Mouse (Mus musculus) liver, embryonic 14.5 days (tissue): ENCODE data around the gene Ccnc. TPM values are rescaled to one million over a fixed set of nuclear protein-coding genes. Genes with fewer than 3 reads are reported as not detected.

ENCODE experiments used
- ATAC-seq: fragments of 200-750 bp; cut with Nextera tagmentation; 2 replicates; pipeline ENCODE4 v1.8.0; 2017; ENCODE audit warnings: moderate number of reproducible peaks, mild to moderate bottlenecking, moderate library complexity; ENCODE audit not compliant: insufficient read depth
- DNase-seq, 3 experiments: peaks; one replicate each; pipeline ENCODE4 v3.0.0-alpha.2; 2012 to 2013; ENCODE audit warnings: low read depth in 3 of 3, low spot score in 3 of 3
- H3K27ac ChIP-seq: fragments of 300-500 bp; sonication (generic); 2 replicates; pipeline ENCODE4 v1.5.1; 2014; ENCODE audit warnings: moderate library complexity, mild to moderate bottlenecking, control low read depth, inconsistent platforms
- H3K27me3 ChIP-seq: fragments of 300-500 bp; sonication (generic); 2 replicates; pipeline ENCODE4 v1.6.1; 2014; ENCODE audit warnings: mild to moderate bottlenecking, low read length, moderate library complexity; ENCODE audit not compliant: control insufficient read depth, insufficient read depth
- H3K36me3 ChIP-seq: fragments of 300-500 bp; sonication (generic); replicated peaks from 2 replicates; pipeline ENCODE4 v1.6.1; 2014; ENCODE audit warnings: low read depth; ENCODE audit not compliant: control insufficient read depth, insufficient read depth
- H3K4me1 ChIP-seq, 2 experiments: fragments of 200-500 bp in 1 of 2; fragments of 300-500 bp in 1 of 2; sonication (generic) in 1 of 2; replicated peaks; 2 replicates each; pipeline ENCODE4 v1.6.1; 2012 to 2014; ENCODE audit warnings: antibody characterized with exemption in 1 of 2, inconsistent platforms in 1 of 2, low read length in 1 of 2; ENCODE audit not compliant: control insufficient read depth in 2 of 2, insufficient read depth in 2 of 2
- H3K4me2 ChIP-seq: fragments of 300-500 bp; sonication (generic); 2 replicates; pipeline ENCODE4 v1.6.1; 2014; ENCODE audit warnings: low read depth, mild to moderate bottlenecking, control low read depth, moderate library complexity
- H3K4me3 ChIP-seq, 2 experiments: fragments of 200-500 bp in 1 of 2; fragments of 300-500 bp in 1 of 2; sonication (generic) in 1 of 2; 2 replicates each; pipeline ENCODE4 v1.5.1; 2012 to 2014; ENCODE audit warnings: low read depth in 2 of 2, low read length in 2 of 2, mild to moderate bottlenecking in 2 of 2, control low read depth in 1 of 2, inconsistent platforms in 1 of 2, moderate library complexity in 1 of 2; ENCODE audit not compliant: insufficient read depth in 1 of 2
- H3K9ac ChIP-seq: fragments of 300-500 bp; sonication (generic); replicated peaks from 2 replicates; pipeline ENCODE4 v1.6.1; 2014; ENCODE audit warnings: mild to moderate bottlenecking, control low read depth, moderate library complexity
- H3K9me3 ChIP-seq: fragments of 300-500 bp; sonication (generic); 2 replicates; pipeline ENCODE4 v1.6.1; 2016; ENCODE audit warnings: low read length, mixed read lengths; ENCODE audit not compliant: control insufficient read depth
- CTCF ChIP-seq: IDR thresholded peaks from 2 replicates; pipeline ENCODE4 v1.5.1; 2016; ENCODE audit warnings: antibody characterized with exemption, low read depth, control low read depth
- EP300 ChIP-seq: IDR thresholded peaks from 2 replicates; pipeline ENCODE4 v1.6.1; 2016; ENCODE audit warnings: antibody characterized with exemption, low read depth
- WGBS: fragments of 180-500 bp; shearing (Covaris S2); extraction: QIAGEN DNeasy Blood & Tissue Kit; methylation state at CpG from one replicate; pipeline ENCODE4 v1.1.7; 2014; ENCODE audit not compliant: insufficient replicate concordance; 5-methylcytosine and 5-hydroxymethylcytosine counted together
- polyA plus RNA-seq, 2 experiments: library from polyadenylated mRNA; depleted of rRNA in 1 of 2; stranded (reverse) in 1 of 2; unstranded in 1 of 2; fragments of >200 nt; fragmentation: Nextera tagmentation in 1 of 2; extraction: Ambion mirVana in 1 of 2; gene quantifications; 2 replicates each; pipeline versions ENCODE4 v1.2.1 to v1.2.3; 2012 to 2014

Gene Ccnc
- polyA plus RNA-seq, 2 experiments, result 6.4 to 25.3 TPM

GRCm38 (mm10) chr4:21772306-21772705, 44.8 kb downstream of the Ccnc start:
- H3K4me1 ChIP-seq, result peaks cover 4 to 11% of the 10 kb centered on the region in 2 experiments; a peak in 3 of 4 replicates
- no peak overlapping the region for H3K27ac ChIP-seq
- H3K9me3 ChIP-seq, result no peaks in the 10 kb centered on the region
- DNase-seq (no peak), ATAC-seq (no peak)
- TF ChIP-seq EP300 (no peak), CTCF (no peak)
- no peak overlapping the region for H3K4me3 ChIP-seq
- no peak overlapping the region for H3K9ac ChIP-seq
- 93% methylated on average over 1 of the region's 1 CpGs for WGBS
- no peaks in the 10 kb centered on the region for H3K27me3 ChIP-seq
- no peaks in the 10 kb centered on the region for H3K36me3 ChIP-seq
- no peak overlapping the region for H3K4me2 ChIP-seq

GRCm38 (mm10) chr4:21776091-21776945, 48.8 kb downstream of the Ccnc start:
- peaks cover 3% of the 10 kb centered on the region for H3K36me3 ChIP-seq
- H3K4me3 ChIP-seq, result peak overlapping the region; percentile 93 to 97
- H3K9me3 ChIP-seq, result no peaks in the 10 kb centered on the region
- H3K4me1 ChIP-seq, result peaks cover 29 to 39% of the 10 kb centered on the region in 2 experiments
- TF ChIP-seq CTCF (peak; percentile 11; the same call in 1 of the 2 replicates), EP300 (no peak)
- WGBS, result under 1% methylated on average over 46 of the region's 46 CpGs
- ATAC-seq (peak; percentile 87), DNase-seq (peak; percentile 81 to 83 (median 82))
- peak overlapping the region; percentile 84 for H3K4me2 ChIP-seq
- H3K27ac ChIP-seq, result peak overlapping the region; percentile 86
- peak overlapping the region; percentile 98 for H3K9ac ChIP-seq
- H3K27me3 ChIP-seq, result no peaks in the 10 kb centered on the region

DNA sequence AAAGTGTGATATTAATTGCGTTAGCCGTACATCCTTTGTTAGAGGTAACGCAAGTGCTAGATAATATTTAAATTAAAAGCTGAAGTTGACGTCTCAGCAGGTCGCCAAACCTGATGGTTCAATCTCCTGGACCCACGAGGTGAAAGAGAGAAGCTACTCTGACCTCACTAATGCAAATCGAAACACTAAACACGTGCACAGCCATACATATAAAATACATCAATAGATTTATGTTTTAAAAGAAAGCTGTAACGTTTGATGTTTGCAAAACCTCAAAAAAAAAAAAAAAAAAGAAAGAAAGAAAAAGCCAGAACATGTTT, 49.4 kb downstream of the Ccnc start:
- H3K4me2 ChIP-seq, result peak overlapping the region; percentile 84
- peak overlapping the region; percentile 93 to 97 for H3K4me3 ChIP-seq
- H3K9me3 ChIP-seq, result no peaks in the 10 kb centered on the region
- H3K4me1 ChIP-seq, result peaks cover 35 to 44% of the 10 kb centered on the region in 2 experiments
- H3K9ac ChIP-seq, result peak overlapping the region; percentile 98
- H3K27me3 ChIP-seq, result no peaks in the 10 kb centered on the region
- H3K36me3 ChIP-seq, result peaks cover 6% of the 10 kb centered on the region
- 2% methylated on average over 9 of the region's 9 CpGs for WGBS
- H3K27ac ChIP-seq, result peak overlapping the region; percentile 86
- DNase-seq (peak in 1 of 3 experiments; percentile 31), ATAC-seq (no peak)
- TF ChIP-seq CTCF (no peak), EP300 (no peak)

DNA sequence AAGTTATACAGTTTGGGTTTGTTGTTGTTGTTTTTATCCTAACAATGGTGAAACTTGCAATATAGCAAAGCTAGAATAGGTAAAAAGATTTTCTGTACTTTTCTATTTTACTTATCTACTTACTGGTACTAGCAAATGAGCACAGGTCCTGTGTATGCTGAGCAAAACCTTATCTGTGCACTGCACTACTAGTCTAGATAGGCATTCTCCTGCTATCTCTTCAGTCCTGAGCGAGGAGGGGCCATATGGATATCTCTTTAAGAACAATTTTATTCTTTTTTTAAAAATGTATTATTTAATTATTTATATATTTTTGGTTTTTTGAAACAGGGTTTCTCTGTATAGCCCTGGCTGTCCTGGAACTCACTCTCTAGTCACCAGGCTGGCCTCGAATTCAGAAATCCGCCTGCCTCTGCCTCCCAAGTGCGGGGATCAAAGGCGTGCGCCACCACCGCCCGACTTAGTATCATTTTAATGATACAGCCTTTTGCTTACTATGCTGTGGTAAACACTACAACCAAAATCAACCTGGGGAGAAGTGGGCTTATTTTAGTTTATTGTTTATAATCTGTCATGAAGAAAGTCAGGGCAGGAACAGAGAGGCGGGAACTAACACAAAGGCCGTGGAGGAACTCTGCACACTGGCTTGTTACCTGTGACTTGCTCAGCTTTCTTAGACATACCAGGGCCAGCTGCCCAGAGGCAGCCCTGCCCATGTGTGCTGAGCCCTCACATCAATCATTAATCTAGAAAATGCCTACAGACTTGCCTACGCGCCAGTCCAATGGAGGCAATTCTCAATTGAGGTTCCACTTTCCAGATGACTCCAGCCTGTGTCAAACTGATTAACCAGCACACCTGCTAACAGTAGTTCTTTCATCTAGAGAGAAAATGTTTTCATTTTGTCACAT, 53.6 kb downstream of the Ccnc start:
- TF ChIP-seq EP300, result peak; percentile 96
- no peak for TF ChIP-seq CTCF
- Histone ChIP-seq H3K9ac (peak overlapping the region; percentile 64), H3K27ac (peak overlapping the region; percentile 95), H3K4me3 (peak overlapping the region; percentile 10 to 36; a peak in 2 of 4 replicates), H3K4me1 (peaks cover 38 to 53% of the 10 kb centered on the region in 2 experiments), H3K36me3 (peaks cover 45% of the 10 kb centered on the region), H3K27me3 (no peaks in the 10 kb centered on the region), H3K9me3 (no peaks in the 10 kb centered on the region), H3K4me2 (peak overlapping the region; percentile 63)
- WGBS, result 28% methylated on average over 12 of the region's 12 CpGs
- DNase-seq (peak; percentile 70 to 82 (median 75)), ATAC-seq (peak; percentile 86)

- no peaks in the 10 kb centered on the region for H3K27me3 ChIP-seq
- H3K4me3 ChIP-seq, result no peak overlapping the region
- peaks cover 12 to 25% of the 10 kb centered on the region in 2 experiments for H3K4me1 ChIP-seq
- no peak overlapping the region for H3K4me2 ChIP-seq
- no peak for TF ChIP-seq CTCF
- H3K9me3 ChIP-seq, result no peaks in the 10 kb centered on the region
- no peak for DNase-seq
- ATAC-seq, result no peak
- H3K36me3 ChIP-seq, result peaks cover 69% of the 10 kb centered on the region
- H3K9ac ChIP-seq, result no peak overlapping the region
- WGBS, result 88% methylated on average over 12 of the region's 12 CpGs
- H3K27ac ChIP-seq, result no peak overlapping the region
Observed at GRCm38 (mm10) chr4:21786268-21786667, 58.8 kb downstream of the Ccnc start.
